Mouse (Mus musculus) cerebellum, adult 11 months (tissue): ENCODE measurements around the gene Gabra2.

ENCODE experiments used
- DNase-seq: peaks from one replicate; pipeline ENCODE4 v3.0.0; 2022

The Gabra2 gene

DNA sequence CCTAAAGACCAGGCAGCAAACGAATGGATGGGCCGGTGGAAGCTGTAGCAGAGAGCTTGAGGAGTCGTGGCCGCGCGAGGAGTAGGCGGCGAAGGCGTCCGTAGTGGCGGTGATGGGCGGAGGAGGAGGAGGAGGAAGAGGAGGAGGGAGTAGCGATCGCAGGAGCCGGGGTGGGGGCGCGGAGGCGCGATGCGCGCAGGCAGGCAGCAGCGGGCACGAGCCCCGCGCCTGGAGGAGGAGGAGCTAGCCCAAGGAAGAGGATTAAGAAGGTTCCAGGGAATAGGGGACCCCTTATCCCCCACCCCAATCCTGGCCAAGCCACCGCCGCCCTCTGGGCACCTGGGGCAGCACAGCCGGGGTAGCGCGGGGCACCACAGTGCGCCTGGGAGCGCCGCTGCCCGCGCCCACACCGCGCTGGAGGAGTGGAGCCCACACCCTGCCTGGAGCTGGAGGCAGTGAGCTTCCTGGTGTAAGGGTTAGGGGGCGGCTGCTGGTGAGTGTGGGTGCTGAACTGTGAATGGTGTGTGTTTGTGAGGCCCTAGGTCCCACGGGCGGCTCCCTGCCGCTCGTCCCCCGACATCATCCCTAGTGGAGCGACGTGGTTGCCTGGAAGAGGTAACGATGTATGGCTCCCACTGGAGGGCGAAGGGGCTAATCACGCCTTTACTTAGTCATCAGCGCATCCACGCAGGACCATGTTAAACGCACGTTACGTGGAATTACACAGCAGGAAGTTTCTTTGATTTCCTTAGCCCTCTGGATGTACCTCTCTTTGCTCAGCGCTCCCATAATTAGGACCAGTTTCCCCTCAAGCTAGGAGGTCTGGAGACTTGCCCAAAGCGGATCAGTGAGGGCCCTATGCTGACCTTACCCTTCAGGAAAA lies at the start of gene Gabra2:
Gene Gabra2 (minus strand): TSS at position 125 of the 883 bp plus-strand sequence.
- DNase-seq, result peak; percentile 12

- no peak for DNase-seq
Observed at GRCm38 (mm10) chr5:71136691-71137090, 41.0 kb upstream of the Gabra2 start.

DNA sequence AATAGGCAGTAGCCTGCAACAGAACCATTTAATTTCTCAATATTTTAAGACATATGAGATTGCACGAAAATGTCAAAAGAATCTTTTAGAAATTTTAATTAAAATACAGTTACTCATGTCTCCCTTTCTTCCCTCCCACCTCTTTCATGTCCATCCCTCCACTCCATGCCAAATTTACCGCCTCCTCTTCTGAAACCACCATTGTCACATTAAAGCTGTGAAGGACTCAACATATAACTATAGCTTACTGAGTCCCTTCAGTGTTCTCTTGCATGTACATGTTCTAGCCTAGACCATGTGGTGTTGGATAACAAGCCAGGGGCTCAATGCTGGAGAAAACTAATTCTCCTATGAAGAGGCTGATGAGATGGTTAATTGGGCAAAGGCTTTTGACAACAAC lies 40.2 kb upstream of the Gabra2 start:
- no peak for DNase-seq

- DNase-seq, result no peak
Observed at GRCm38 (mm10) chr5:71127721-71128120, 32.1 kb upstream of the Gabra2 start.

- no peak for DNase-seq
Observed at GRCm38 (mm10) chr5:71115216-71115615, 19.6 kb upstream of the Gabra2 start.

- DNase-seq, result no peak
Observed at GRCm38 (mm10) chr5:71095180-71095579, 469 bp downstream of the Gabra2 start.

DNA sequence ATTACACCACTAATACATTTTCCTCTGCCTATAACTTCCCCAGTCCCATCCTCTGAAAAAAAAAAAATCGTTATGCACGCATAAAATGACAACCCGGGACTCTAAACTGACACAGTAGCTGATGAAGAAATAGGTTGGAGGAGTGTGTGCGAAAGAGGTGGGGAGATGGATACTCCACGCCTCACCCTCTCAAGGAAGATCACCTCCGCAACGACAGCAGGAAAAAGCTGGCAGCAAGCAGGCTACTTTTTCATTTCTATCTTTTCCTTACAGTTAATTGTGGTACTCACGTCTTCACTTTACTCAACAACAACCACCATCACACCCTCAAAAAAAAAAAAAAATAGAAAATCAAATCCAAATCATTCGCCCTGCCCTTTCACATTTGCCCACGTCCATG lies 873 bp downstream of the Gabra2 start:
- no peak for DNase-seq

- DNase-seq, result no peak
Observed at GRCm38 (mm10) chr5:71093807-71094206, 1.8 kb downstream of the Gabra2 start.

DNA sequence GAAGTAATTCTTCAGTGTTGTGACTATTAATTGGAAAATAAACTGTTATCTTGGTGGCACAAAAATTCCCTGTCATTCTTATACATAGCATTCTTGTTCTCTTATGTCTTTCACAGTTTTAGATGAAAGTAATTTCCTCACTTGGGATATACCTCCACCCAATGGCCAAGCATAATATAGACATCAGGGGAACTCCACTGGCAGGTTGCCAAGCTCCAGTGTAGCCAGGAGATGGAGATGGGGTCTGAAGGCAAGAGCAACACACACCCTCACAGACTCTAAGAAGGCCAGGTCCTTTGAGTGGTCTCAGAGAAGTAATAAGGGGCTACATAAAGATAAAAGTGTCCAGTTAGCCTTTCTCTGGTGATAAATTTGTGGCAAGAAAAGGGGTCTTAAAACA lies 3.2 kb downstream of the Gabra2 start:
- DNase-seq, result no peak

DNA sequence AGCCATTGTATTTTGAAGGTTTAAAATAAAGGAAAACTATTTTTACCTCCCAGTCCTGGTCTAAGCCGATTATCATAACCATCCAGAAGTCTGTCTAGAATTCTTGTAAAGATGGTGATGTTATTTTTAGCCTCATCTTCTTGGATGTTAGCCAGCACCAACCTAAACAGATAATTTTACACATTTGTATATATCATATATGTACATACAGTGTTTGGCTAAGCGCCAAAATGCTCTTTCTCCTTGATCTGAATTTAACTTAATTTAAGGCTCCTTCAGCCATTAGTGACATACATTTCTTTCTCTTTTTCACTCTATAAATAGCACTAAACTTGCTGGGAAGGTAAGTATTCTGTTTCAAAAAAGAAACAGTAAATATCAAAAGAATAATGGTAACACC lies 3.7 kb downstream of the Gabra2 start:
- no peak for DNase-seq

- DNase-seq, result no peak
Observed at GRCm38 (mm10) chr5:71078861-71079260, 16.8 kb downstream of the Gabra2 start.

DNA sequence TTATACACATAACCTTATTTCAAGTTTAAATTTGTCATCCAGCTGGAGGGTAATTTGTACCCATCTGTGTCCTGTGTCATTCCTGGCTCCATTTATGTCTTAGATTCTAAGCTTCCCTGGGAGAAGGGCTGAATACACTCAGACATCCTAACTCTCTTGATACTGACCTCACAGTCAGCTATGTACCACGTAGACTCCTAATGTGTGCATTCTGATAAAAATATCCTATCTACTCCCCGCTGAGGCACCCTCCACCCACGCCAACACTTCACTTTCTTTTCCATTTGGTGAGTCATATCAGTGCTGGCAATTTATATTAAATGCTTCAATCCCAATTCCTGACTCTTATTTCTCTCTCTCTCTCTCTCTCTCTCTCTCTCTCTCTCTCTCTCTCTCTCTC lies 34.0 kb downstream of the Gabra2 start:
- no peak for DNase-seq

- DNase-seq, result no peak
Observed at GRCm38 (mm10) chr5:71058047-71058446, 37.6 kb downstream of the Gabra2 start.

GRCm38 (mm10) chr5:71037352-71037751 lies 58.3 kb downstream of the Gabra2 start:
- no peak for DNase-seq

DNA sequence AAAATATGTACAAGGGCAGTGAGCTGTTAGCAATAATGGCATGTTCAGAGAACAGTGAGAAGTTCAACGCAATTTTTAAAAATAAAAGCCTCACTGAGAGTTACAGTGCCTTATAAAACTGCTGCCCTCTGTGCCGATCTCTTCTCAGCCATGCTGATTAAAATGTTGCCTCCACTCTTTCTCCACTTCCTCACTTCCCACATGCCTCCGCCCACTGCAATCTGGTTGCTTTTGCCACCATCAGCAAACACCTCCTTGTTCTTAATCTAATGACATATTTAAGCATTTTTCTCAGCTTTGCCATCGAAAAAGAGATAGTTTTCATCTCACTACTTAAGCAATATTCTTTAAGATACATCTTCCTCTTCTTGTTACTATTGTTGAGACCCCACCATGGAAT lies 69.7 kb downstream of the Gabra2 start:
- no peak for DNase-seq

DNA sequence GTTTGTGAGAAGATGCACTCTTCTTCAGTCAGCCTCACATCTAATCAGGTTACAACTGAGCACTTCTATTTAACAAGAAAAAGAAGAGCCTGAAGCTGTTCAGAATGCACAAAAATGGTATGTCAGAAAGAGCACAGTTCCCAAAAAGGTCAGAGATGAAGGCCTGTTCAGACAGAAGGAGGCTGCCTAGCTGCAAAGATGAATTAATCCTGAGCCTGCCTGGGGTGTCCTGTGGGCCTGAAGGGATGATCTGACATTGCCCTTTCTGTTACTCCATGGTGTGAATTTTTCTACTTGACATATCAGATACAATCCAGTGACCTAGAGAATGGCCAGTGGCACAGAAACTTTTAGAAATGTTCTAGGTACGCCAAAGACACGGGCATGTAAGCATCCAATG lies 83.9 kb downstream of the Gabra2 start:
- DNase-seq, result no peak

DNA sequence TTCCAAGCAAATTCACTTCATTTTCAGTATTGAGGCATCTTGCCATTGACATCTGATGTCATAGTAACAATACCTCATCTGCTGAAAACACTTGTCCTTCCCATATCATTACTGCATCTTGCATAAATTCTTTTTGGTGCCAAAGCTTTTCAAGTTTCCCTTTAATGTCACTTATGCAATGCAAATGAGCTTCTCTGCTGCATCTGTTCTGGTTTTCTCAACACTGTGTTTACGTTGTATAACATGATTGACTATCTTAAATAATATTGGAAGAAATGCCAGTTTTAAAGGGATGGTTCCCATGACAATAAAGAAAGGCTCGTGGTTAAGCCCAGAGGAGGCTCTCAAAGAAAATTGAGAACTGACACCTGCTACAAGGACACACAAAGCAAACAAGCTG lies 84.4 kb downstream of the Gabra2 start:
- DNase-seq, result no peak

GRCm38 (mm10) chr5:71010797-71011196 lies 84.9 kb downstream of the Gabra2 start:
- DNase-seq, result no peak

- peak; percentile 9 for DNase-seq
Observed at GRCm38 (mm10) chr5:70995617-70996325, 99.9 kb downstream of the Gabra2 start.

DNA sequence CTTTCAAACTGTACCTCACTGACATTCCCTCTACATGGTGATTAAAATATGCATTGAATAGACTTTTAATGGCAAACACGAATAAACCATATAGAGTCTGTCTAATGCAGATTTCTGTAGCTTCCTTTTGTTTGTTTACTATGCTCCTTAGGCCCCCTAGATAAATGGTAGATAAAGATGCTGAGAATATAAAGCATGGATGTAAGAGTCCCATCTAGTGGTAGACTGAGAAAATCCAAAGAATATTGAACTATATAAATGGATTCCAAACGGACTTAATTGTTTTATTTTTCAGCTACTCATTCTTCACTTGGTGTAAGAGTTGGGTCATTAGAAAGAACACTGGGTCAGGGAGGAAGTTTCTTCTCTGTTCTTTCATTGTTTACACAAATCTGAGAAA lies 102.4 kb downstream of the Gabra2 start:
- no peak for DNase-seq

- no peak for DNase-seq
Observed at GRCm38 (mm10) chr5:70990891-70991290, 104.8 kb downstream of the Gabra2 start.
